Mouse (Mus musculus) olfactory bulb, adult 2 months (tissue): ENCODE measurements around the gene Fuz.

Experiments used
- CTCF ChIP-seq: fragments of 200-500 bp; IDR thresholded peaks from 2 replicates; pipeline ENCODE4 v1.5.1; 2012; ENCODE audit warnings: low read depth, mild to moderate bottlenecking, low read length, moderate library complexity; ENCODE audit not compliant: insufficient read depth
- POLR2A ChIP-seq: fragments of 200-500 bp; IDR thresholded peaks from 2 replicates; pipeline ENCODE4 v1.6.1; 2012; ENCODE audit warnings: mild to moderate bottlenecking, low read depth, low read length, moderate library complexity; ENCODE audit not compliant: insufficient read depth

DNA sequence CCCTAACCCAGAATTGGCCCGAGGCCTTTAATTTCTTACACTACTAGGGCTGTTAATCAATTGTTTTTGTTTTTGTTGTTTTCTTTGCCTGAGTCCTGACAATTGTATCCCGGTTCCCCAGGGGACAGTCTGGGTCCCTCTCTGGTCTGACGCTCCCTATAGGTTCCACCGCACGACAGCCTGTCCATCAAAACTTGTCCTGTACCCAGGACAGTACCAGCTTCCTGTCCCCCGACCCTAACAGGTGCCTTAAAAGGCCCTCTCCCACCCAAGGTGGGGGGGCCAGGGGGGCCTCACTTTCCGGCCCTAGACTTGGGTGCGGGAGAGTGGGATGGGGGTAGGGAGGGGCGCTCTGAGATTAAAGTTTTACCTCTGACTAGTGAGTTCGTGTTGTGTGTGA is 40.8 kb upstream of the Fuz start:
- TF ChIP-seq CTCF = no peak
- TF ChIP-seq POLR2A = no peak
